Mouse (Mus musculus) erythroblast, embryonic 14.5 days (primary cell): Measurements from ENCODE around the gene Tgfbr1. TPM values are rescaled to one million over a fixed set of nuclear protein-coding genes. Genes with fewer than 3 reads are reported as not detected.

Source experiments
- H3K27me3 ChIP-seq: 2 replicates; pipeline ENCODE4 v1.6.1; 2012; ENCODE audit warnings: inconsistent platforms; ENCODE audit not compliant: control insufficient read depth
- H3K36me3 ChIP-seq: 2 replicates; pipeline ENCODE4 v1.6.1; 2012; ENCODE audit warnings: mild to moderate bottlenecking, inconsistent platforms; ENCODE audit not compliant: control insufficient read depth
- H3K4me1 ChIP-seq: 2 replicates; pipeline ENCODE4 v1.6.1; 2012; ENCODE audit warnings: inconsistent platforms; ENCODE audit not compliant: control insufficient read depth
- H3K4me3 ChIP-seq: replicated peaks from 2 replicates; pipeline ENCODE3; 2012; ENCODE audit warnings: moderate library complexity, mild to moderate bottlenecking, inconsistent platforms
- H3K9me3 ChIP-seq: 2 replicates; pipeline ENCODE4 v1.6.1; 2012; ENCODE audit warnings: low read length, inconsistent platforms, mixed read lengths; ENCODE audit not compliant: control insufficient read depth
- GATA1 ChIP-seq: IDR thresholded peaks from 2 replicates; pipeline ENCODE4 v1.6.1; 2012; ENCODE audit warnings: low read length, inconsistent platforms, mixed read lengths
- TAL1 ChIP-seq: IDR thresholded peaks from 3 replicates; pipeline ENCODE4 v1.6.1; 2012; ENCODE audit warnings: low read length, inconsistent platforms, mixed read lengths
- polyA plus RNA-seq: library from polyadenylated mRNA; stranded (reverse); fragments of >175 nt; gene quantifications from 2 replicates; pipeline ENCODE4 v1.2.3, GENCODE M21; 2012

The Tgfbr1 gene
- polyA plus RNA-seq, 1 experiment = 0.03 TPM

DNA sequence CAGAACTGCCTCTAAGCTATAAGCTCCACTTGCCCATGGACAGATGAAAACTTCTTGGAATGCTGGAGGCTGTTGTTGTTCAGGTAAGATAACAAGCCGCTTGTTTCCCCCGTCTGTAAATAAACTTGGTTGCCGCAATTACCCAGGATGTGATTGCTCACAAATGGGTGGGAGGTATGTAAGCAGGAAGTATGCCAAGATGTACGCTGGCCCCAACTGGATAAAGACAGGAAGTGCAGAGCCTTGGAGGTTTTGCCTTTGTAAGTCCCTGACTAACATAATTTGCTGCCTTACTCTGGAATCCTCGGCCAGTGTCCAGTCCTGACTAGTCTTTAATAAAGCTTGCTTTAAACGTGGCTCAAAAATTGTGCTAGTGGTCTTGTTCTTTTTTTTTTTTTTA lies 77.5 kb downstream of the Tgfbr1 start:
- H3K36me3 ChIP-seq = no peaks in the 10 kb centered on the region
- no peaks in the 10 kb centered on the region for H3K4me1 ChIP-seq
- no peak overlapping the region for H3K4me3 ChIP-seq
- H3K27me3 ChIP-seq = no peaks in the 10 kb centered on the region
- H3K9me3 ChIP-seq = no peaks in the 10 kb centered on the region
- TF ChIP-seq GATA1 (no peak), TAL1 (no peak)

DNA sequence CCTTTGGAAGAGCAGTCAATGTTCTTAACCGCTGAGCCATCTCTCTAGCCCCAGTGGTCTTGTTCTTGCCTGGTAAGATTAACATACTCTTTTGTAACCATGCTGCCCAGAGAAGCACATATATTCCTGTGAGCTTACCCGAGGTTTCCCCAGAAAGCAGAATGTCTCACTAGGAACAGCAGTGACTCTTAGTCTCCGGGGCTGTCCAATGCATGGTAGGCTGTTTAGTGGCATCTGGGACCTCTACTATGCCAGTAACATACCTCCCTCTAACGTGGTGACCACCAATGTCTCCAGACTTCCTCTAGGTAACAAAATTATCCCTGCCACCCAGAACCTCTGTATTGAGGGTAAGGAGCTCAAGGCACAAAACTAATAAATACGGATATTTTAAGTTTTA lies 78.1 kb downstream of the Tgfbr1 start:
- TF ChIP-seq TAL1 = no peak
- no peak for TF ChIP-seq GATA1
- no peaks in the 10 kb centered on the region for H3K27me3 ChIP-seq
- no peaks in the 10 kb centered on the region for H3K36me3 ChIP-seq
- H3K4me1 ChIP-seq = no peaks in the 10 kb centered on the region
- H3K9me3 ChIP-seq = no peaks in the 10 kb centered on the region
- H3K4me3 ChIP-seq = no peak overlapping the region

DNA sequence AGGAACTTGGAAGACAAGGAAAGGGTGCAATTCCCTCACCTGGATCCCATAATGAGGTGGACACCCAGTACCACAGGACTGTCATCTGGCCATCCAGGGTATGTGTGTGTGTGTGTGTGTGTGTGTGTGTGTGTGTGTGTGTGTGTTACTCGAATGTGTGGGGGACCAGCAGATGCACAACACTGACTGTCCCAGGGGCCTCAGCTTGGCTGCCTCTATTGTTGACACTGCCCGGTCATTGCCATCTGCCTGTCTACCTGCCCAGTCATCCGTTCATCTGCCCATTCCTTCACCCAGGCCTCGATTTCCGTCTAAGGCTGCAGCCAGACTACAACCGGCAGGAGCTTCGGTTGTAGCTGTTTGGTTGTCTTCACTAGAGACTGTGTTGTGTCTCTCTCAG lies 79.7 kb downstream of the Tgfbr1 start:
- Histone ChIP-seq H3K27me3 (peaks cover 7% of the 10 kb centered on the region), H3K4me1 (peaks cover 8% of the 10 kb centered on the region), H3K4me3 (no peak overlapping the region), H3K36me3 (no peaks in the 10 kb centered on the region), H3K9me3 (no peaks in the 10 kb centered on the region)
- no peak for TF ChIP-seq GATA1
- no peak for TF ChIP-seq TAL1

DNA sequence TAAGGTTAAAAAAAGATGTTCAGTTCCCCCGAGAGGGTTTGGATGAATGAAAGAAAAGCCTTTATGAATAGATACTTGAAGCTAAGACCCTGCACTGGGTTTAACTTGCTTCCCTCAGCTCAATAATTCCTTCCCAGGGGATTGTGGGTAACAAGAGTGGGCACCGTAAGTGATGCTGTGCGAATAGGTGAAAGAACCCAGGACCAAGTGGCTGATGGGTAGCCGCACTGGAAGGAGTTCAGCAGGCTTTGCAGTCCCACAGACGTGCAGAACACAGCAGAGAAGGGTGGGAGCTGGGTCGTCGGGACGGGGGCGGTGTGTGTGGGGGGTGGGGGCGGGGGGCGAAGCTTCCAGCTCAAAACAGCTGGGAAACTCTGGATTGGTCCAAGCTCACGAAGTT lies 82.1 kb downstream of the Tgfbr1 start:
- H3K9me3 ChIP-seq = no peaks in the 10 kb centered on the region
- H3K27me3 ChIP-seq = peaks cover 7% of the 10 kb centered on the region
- TF ChIP-seq TAL1 (no peak), GATA1 (no peak)
- peaks cover 12% of the 10 kb centered on the region for H3K4me1 ChIP-seq
- H3K4me3 ChIP-seq = no peak overlapping the region
- no peaks in the 10 kb centered on the region for H3K36me3 ChIP-seq

DNA sequence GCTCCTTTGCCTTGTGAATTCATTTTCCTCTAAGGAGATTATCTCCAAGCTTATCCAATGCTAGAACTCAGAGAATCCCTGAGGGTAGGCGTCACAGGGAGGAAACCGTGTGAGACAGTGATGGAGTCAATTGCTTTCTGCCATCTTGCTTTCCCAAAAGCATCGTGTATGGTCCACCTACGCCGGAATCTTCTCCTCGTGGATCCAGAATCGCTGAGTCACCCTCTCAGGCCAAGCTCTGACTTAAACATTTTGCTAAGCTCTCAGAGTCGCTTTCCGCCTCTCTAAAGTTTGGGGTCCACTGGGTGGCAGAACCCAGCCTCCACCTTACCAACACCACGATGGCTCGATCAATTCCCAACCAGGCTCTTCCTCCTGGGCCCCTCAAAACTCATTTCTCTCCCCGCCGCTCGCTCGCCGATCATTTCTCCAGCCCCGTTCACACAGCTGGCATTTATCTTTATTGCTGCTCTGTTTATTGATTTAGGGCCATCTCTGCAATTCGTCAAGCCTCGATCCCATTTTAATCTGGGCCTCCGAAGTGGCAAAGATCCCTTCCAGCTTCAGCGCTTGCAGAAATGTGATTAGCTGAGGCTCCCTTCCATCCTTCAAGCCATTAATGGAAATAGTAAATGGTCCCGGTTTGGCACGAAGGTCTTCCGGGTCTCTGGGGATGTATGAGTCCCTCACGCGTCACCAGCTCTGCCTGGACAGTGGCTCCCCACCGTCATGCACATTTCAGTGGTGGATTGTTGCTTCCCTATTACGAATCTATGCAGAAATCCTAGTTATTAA lies 82.7 kb downstream of the Tgfbr1 start:
- H3K27me3 ChIP-seq = peaks cover 7% of the 10 kb centered on the region

DNA sequence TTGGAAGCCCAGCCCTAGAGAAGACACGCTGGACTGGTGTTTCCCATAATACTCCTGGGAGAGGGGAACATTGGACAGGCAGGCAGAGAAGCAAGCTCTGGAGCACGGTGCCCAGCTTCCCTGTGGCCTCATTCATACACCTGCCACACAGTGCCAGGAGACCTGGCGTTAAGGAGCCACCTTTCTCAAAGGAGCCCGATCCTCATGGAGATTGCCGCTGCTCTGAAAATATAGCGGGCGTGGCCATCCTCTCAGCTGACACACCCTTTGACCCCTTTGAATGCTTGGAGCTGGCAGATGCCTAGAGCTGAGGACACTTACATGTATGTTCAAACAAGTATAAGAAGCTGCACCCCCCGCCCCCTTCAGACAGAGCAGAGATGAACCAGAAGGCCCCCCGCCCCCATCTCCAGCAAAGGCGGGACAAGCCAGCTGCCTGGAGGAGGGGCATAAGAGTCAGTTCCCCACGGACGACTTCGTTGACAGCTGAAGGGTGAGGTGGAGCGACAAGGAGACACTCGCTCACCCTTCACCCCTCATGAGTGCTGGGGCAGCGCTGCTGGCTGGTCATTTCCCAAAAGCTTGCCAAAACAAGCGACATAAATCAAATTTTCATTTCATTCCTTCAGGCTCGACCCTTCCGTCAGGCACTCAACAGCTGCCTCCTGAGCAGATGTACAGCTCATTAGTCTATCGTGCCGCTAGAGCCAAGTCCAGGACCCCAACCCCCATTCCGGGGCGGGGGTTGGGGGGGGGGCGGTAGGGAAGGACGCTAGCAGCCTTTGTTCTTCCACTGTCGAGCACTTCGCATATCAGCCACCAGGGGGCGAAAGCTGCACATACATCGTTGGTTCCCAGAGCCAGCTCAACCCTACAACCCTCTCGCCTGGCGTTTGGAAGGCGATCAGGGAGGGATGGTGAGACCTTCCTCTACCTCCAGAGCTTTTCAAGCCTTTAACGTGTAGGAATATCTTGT lies 84.6 kb downstream of the Tgfbr1 start:
- TF ChIP-seq TAL1 (no peak), GATA1 (no peak)
- Histone ChIP-seq H3K36me3 (no peaks in the 10 kb centered on the region), H3K9me3 (no peaks in the 10 kb centered on the region), H3K4me3 (peak overlapping the region; percentile 50), H3K4me1 (peaks cover 12% of the 10 kb centered on the region), H3K27me3 (peaks cover 7% of the 10 kb centered on the region)

More for the DNA sequence above, 82.7 kb downstream of the Tgfbr1 start:
- Histone ChIP-seq H3K36me3 (no peaks in the 10 kb centered on the region), H3K4me1 (peaks cover 12% of the 10 kb centered on the region), H3K4me3 (no peak overlapping the region), H3K9me3 (no peaks in the 10 kb centered on the region)
- TF ChIP-seq GATA1 (no peak), TAL1 (no peak)

DNA sequence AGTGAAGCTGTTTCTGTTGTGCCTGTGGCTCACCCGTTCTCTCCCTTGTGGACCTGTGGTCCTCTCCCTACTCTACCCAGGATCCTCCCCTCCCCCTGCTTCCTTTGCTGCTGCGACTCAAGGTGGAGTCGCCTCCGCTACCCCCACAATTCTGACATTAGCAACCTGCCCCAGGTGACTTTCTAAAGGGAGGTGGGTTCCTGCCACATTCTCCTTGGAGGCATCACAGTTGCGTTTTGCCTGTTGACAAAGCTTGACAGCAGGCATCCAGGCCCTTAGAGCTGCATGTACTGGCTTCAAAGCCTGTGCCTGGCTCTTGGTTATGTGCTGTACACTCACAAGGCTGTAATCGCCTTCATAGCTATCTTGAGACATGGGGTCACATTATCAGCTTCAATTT lies 85.9 kb downstream of the Tgfbr1 start:
- Histone ChIP-seq H3K9me3 (no peaks in the 10 kb centered on the region), H3K36me3 (no peaks in the 10 kb centered on the region), H3K4me1 (peaks cover 12% of the 10 kb centered on the region), H3K27me3 (peaks cover 7% of the 10 kb centered on the region), H3K4me3 (no peak overlapping the region)
- no peak for TF ChIP-seq GATA1
- TF ChIP-seq TAL1 = no peak

DNA sequence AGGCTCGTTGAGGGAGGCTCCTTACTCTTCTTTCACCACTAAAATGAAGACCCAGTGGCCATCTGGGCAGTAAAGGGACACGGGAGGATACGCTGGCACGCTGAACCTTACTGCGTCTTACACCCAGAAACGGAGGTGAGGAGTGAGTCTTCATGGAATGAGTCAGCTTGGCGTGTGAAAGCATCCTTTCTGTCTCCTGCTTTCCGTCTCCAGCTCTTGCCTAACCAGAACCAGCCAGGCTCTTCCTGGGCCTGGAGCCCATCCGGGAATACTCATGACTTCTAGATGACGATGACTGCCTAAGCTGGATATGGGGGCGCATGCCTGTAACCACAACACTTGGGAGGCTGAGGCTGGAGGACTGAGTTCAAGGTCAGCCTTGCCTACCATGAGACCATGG lies 87.9 kb downstream of the Tgfbr1 start:
- H3K4me3 ChIP-seq = no peak overlapping the region
- H3K27me3 ChIP-seq = peaks cover 7% of the 10 kb centered on the region
- H3K36me3 ChIP-seq = no peaks in the 10 kb centered on the region
- peaks cover 12% of the 10 kb centered on the region for H3K4me1 ChIP-seq
- no peak for TF ChIP-seq GATA1
- no peak for TF ChIP-seq TAL1
- no peaks in the 10 kb centered on the region for H3K9me3 ChIP-seq

DNA sequence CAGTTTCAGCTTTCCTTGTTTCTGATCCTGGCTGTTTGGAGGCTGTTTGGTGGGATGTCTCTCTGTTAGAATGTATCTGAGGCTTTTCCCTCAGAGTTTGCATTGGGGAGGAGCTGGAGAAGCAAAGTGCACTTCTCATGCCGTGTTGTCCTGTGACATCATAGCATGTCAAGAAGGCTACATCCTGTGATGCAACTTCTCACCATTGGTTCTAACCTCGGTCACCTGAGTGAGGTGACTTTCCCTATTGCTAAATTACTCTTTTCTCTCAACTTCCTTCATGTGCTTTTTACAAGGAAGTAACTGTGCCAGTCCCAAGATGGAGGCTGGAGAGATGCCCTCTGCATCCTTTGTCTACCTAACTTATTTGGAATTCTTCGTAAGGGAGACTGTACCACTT lies 95.5 kb downstream of the Tgfbr1 start:
- no peaks in the 10 kb centered on the region for H3K36me3 ChIP-seq
- H3K27me3 ChIP-seq = no peaks in the 10 kb centered on the region; the same call in 1 of the 2 replicates
- H3K9me3 ChIP-seq = no peaks in the 10 kb centered on the region
- no peak for TF ChIP-seq GATA1
- no peak for TF ChIP-seq TAL1
- no peak overlapping the region for H3K4me3 ChIP-seq
- H3K4me1 ChIP-seq = no peaks in the 10 kb centered on the region
